Mouse (Mus musculus) limb, embryonic 13.5 days (tissue): Measurements from ENCODE around the gene Tmppe. TPM values are rescaled to one million over a fixed set of nuclear protein-coding genes. Genes with fewer than 3 reads are reported as not detected.
"Not testable (repeated sequence)": the region's sequence is repeated elsewhere in the genome, so short reads cannot be mapped to it uniquely, and the experiment has no call there.

Experiments used
- ATAC-seq: fragments of 200-750 bp; cut with Nextera tagmentation; 2 replicates; pipeline ENCODE4 v1.8.0; 2017; ENCODE audit warnings: low read depth, moderate number of reproducible peaks, moderate TSS enrichment; ENCODE audit not compliant: low FRiP score
- H3K27ac ChIP-seq: fragments of 300-500 bp; sonication (generic); 2 replicates; pipeline ENCODE4 v1.5.1; 2015; ENCODE audit warnings: inconsistent platforms, mild to moderate bottlenecking, moderate library complexity
- H3K27me3 ChIP-seq: fragments of 300-500 bp; sonication (generic); 2 replicates; pipeline ENCODE4 v1.6.1; 2015; ENCODE audit warnings: mild to moderate bottlenecking, inconsistent platforms
- H3K36me3 ChIP-seq: fragments of 300-500 bp; sonication (generic); 2 replicates; pipeline ENCODE4 v1.6.1; 2015; ENCODE audit warnings: inconsistent platforms, mild to moderate bottlenecking, moderate library complexity
- H3K4me1 ChIP-seq: fragments of 300-500 bp; sonication (generic); 2 replicates; pipeline ENCODE4 v1.6.1; 2015; ENCODE audit warnings: inconsistent platforms
- H3K4me2 ChIP-seq: fragments of 300-500 bp; sonication (generic); replicated peaks from 2 replicates; pipeline ENCODE4 v1.6.1; 2015; ENCODE audit warnings: inconsistent platforms, mild to moderate bottlenecking, moderate library complexity
- H3K4me3 ChIP-seq: fragments of 300-500 bp; sonication (generic); 2 replicates; pipeline ENCODE4 v1.5.1; 2015; ENCODE audit warnings: moderate library complexity, mild to moderate bottlenecking, inconsistent platforms
- H3K9ac ChIP-seq: fragments of 300-500 bp; sonication (generic); 2 replicates; pipeline ENCODE4 v1.6.1; 2015; ENCODE audit warnings: mild to moderate bottlenecking, inconsistent platforms
- H3K9me3 ChIP-seq: fragments of 300-500 bp; sonication (generic); 2 replicates; pipeline ENCODE4 v1.6.1; 2016; ENCODE audit warnings: inconsistent platforms
- WGBS: fragments of 180-500 bp; shearing (Covaris S2); methylation state at CpG from one replicate; pipeline ENCODE4 v1.1.7; 2015; 5-methylcytosine and 5-hydroxymethylcytosine counted together
- polyA plus RNA-seq: library from polyadenylated mRNA; unstranded; fragments of >200 nt; fragmentation: Nextera tagmentation; extraction: Ambion mirVana; gene quantifications from 2 replicates; pipeline ENCODE4 v1.2.1, GENCODE M21; 2015

Gene Tmppe
- polyA plus RNA-seq, 1 experiment from 2014 or later = 9.4 TPM

DNA sequence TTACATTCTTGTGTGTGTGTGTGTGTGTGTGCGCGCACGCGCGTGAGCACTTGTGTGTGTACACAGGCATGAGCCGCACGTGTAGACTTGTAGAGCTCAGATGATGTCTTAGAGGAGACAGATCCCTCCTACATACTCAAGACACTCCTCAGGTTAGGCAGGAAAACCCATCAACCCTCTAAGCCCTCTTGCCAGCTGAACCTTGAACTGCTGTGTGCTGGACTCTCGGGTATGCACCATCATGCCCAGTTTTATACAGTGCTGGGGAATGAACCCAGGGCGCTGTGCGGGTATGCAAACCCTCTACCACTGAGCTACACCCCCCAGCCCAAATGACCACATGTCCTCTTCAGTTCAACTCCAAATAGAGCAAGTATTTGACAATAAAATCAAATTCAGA lies 15.7 kb upstream of the Tmppe start:
- H3K4me1 ChIP-seq = peaks cover 20% of the 10 kb centered on the region
- H3K9ac ChIP-seq = no peak overlapping the region
- no peak overlapping the region for H3K4me2 ChIP-seq
- no peaks in the 10 kb centered on the region for H3K9me3 ChIP-seq
- H3K4me3 ChIP-seq = no peak overlapping the region
- WGBS = 95% methylated on average over 10 of the region's 10 CpGs
- no peaks in the 10 kb centered on the region for H3K27me3 ChIP-seq
- H3K36me3 ChIP-seq = peaks cover 39% of the 10 kb centered on the region
- no peak for ATAC-seq
- no peak overlapping the region for H3K27ac ChIP-seq

DNA sequence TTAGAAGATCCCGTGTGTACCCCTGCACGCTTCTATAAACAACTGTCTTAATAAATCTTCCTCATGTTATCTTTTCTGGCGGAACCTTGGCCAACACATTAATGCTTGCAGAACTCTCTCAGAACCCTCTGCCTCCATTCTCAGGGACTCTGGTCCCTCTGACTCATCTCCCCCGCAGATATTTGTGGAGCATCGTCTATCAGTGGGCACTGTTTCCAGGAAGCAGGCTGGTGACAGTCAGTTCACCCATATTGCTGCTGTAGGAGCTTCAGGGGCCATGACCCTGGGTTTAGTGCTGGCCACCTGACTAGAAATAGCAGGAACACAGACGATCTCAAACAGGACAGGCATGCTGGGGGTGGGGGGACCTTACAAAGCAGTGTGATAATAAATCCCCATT lies 13.8 kb upstream of the Tmppe start:
- WGBS = 45% methylated on average over 6 of the region's 6 CpGs
- H3K9me3 ChIP-seq = no peaks in the 10 kb centered on the region
- no peak overlapping the region for H3K27ac ChIP-seq
- no peak overlapping the region for H3K4me3 ChIP-seq
- H3K4me1 ChIP-seq = peaks cover 23% of the 10 kb centered on the region
- no peak overlapping the region for H3K4me2 ChIP-seq
- ATAC-seq = no peak
- H3K9ac ChIP-seq = no peak overlapping the region
- H3K27me3 ChIP-seq = no peaks in the 10 kb centered on the region
- H3K36me3 ChIP-seq = peaks cover 34% of the 10 kb centered on the region

DNA sequence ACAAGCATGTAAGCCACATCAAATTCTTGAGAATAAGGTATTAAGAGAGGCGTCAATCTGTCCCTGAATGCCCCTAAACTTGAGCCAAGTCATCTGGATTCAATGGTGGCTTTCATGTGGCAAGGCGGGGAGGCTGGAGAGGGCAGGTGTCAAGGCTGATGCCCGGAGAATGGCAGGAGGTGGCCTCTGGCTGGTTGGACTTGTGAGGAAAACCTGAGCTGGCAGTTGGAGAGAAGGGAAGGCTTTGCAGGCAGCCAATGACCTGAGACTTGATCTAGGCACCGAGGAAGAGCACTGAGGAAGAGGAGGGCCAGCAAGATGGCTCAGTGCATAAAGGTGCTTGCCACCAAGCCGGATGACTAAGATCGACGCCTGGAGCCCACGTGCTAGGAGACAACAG lies 12.6 kb upstream of the Tmppe start:
- 0 out of 2 replicates have a peak overlapping the region, but pooled peaks have one; percentile 25 for H3K9ac ChIP-seq
- H3K27ac ChIP-seq = 0 out of 2 replicates have a peak overlapping the region, but pooled peaks have one; percentile 94
- WGBS = 80% methylated on average over 8 of the region's 8 CpGs
- ATAC-seq = no peak
- peaks cover 23% of the 10 kb centered on the region for H3K36me3 ChIP-seq
- H3K4me2 ChIP-seq = peak overlapping the region; percentile 71
- H3K27me3 ChIP-seq = no peaks in the 10 kb centered on the region
- H3K4me3 ChIP-seq = no peak overlapping the region
- peaks cover 23% of the 10 kb centered on the region for H3K4me1 ChIP-seq
- no peaks in the 10 kb centered on the region for H3K9me3 ChIP-seq

DNA sequence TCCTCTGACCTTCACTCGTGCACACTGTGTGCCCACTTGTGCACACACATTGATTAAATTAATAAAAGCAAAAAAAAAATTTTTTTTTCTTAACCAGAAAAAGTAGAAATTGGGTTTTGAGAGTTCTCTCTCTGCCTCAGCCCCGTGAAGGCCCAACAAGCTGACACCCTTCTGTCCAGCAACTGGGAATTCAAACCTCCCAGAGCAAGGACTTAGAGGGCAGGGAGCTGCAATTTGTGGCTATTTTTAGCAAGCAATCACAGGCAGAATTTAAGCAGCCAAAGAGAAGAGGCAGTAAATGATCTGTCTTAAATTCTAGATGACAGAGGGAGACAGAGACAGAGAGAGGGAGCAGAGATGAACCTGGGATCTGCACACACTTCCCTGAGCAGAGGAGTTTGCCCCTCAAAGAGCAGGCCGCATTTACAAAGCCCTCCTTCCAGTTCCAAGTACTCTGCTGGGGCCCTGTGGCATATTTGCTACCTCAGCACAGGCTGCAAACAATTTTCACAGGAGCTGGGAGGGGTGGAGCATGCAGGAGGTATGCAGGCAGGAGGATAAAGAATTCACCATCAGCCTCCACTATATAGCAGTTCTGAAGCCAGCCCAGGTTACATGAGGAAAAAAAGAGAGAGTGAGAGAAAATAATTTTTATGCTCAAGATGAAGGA lies 12.1 kb upstream of the Tmppe start:
- WGBS = 62% methylated on average over 3 of the region's 3 CpGs
- peak overlapping the region; percentile 72 for H3K4me3 ChIP-seq
- peak overlapping the region; percentile 71 for H3K4me2 ChIP-seq
- H3K9ac ChIP-seq = peak overlapping the region; percentile 45; the same call in 1 of the 2 replicates
- H3K27ac ChIP-seq = peak overlapping the region; percentile 94; the same call in 1 of the 2 replicates
- no peaks in the 10 kb centered on the region for H3K27me3 ChIP-seq
- H3K36me3 ChIP-seq = peaks cover 20% of the 10 kb centered on the region
- no peak for ATAC-seq
- no peaks in the 10 kb centered on the region for H3K9me3 ChIP-seq
- H3K4me1 ChIP-seq = peaks cover 23% of the 10 kb centered on the region

DNA sequence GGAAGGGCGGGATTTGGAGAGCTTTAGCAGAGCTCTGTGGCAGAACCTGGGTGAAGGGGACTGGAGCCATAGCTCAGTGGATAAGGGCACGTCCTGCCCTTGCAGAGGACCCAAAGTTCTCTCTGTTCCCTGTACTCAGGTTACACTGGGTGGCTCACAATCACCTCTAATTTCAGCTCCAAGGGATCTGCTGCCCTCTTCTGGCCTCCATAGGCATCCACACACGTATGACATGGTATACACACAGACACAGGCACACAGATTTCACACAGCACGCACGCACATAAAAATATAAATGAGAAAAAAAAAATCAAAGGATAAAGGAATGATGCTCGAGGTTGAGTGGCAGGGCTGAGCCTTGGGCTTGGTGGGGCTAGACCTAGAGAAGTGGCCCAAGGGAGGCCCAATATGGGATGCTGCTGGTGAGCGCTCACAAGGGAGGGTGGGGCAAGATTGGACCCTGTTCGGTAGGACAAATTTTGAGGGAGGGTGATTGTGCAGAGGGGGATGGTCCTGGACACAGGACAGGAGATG lies 11.5 kb upstream of the Tmppe start:
- ATAC-seq = peak; percentile 2
- 74% methylated on average over 8 of the region's 8 CpGs for WGBS
- no peak overlapping the region for H3K9ac ChIP-seq

DNA sequence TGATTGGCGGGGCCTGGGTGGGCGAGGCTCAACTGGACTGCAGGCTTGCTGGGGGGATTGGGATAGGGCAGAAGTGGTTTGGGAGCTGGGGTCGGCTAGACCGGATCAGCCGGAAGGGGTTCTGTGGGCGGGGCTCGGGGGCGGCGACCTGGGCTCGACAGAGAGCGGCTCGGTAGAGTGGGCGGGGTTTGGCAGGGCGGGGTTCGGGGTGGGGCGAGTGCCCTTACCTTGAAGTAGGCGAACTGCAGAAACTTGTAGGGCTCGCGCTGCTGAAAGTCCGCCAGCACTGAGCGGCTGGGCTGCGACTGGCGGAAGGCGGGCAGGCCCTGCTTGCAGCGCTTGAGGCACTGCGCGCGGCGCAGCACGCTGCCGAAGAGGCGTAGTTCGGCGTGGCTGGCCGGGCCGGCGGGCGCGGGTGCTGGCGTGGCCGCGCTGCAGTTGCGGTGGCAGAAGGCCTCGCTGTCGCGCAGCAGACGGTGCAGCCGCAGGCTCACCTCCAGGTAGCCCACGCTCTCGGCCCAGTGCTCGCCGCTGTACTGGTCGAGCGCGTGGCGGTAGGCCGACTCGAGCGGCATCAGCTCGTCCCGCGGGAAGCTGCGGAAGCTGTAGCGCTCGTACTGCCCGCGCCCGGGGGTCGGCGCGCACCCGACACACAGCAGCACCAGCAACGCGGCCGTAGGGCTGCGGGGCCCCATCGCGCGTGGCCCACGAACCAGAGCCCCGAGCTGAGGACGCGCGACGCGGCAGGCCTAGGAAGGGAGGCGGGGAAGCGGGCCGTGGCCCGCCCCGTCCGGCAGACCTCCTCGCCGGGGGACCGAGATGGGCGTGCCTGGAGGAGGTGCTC lies 10.8 kb upstream of the Tmppe start, which contains the start of gene Crtap:
Gene Crtap (minus strand): TSS at position 771 of the 844 bp plus-strand sequence.
- ATAC-seq = peak; percentile 82
- H3K27ac ChIP-seq = peak within 1 kb of the TSS; percentile 94
- H3K36me3 ChIP-seq = peaks cover 7% of the 10 kb centered on the region
- H3K4me2 ChIP-seq = peak within 1 kb of the TSS; percentile 71
- H3K4me1 ChIP-seq = peaks cover 23% of the 10 kb centered on the region
- peak within 1 kb of the TSS; percentile 72 for H3K4me3 ChIP-seq
- H3K27me3 ChIP-seq = no peaks in the 10 kb centered on the region
- H3K9ac ChIP-seq = peak within 1 kb of the TSS; percentile 94
- no peaks in the 10 kb centered on the region for H3K9me3 ChIP-seq
- WGBS = 1% methylated on average over 92 of the region's 96 CpGs

More for the DNA sequence above, 11.5 kb upstream of the Tmppe start:
- H3K4me2 ChIP-seq = peak overlapping the region; percentile 71
- H3K36me3 ChIP-seq = peaks cover 14% of the 10 kb centered on the region
- H3K4me1 ChIP-seq = peaks cover 23% of the 10 kb centered on the region
- peak overlapping the region; percentile 72 for H3K4me3 ChIP-seq
- no peaks in the 10 kb centered on the region for H3K27me3 ChIP-seq
- H3K9me3 ChIP-seq = no peaks in the 10 kb centered on the region
- peak overlapping the region; percentile 94; the same call in 1 of the 2 replicates for H3K27ac ChIP-seq

DNA sequence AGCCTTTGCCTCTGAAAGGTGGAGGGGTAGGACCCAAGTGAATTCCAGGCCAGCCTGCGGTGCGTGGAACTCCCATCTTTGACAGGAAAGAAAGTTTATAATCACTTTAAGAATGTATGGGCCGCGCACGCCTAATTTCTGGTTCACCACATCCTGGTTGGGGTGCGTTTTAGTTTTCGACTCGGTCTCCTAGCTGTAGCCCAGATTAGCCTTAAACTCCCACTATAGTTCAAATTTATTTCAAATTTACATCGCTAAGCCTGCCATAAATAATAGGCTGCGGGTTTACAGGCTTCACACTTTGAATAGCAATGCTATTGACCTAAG lies 10.2 kb upstream of the Tmppe start:
- H3K27ac ChIP-seq = peak overlapping the region; percentile 94
- peak overlapping the region; percentile 94 for H3K9ac ChIP-seq
- WGBS = 3% methylated on average over 10 of the region's 10 CpGs
- no peaks in the 10 kb centered on the region for H3K9me3 ChIP-seq
- ATAC-seq = no peak
- H3K4me3 ChIP-seq = peak overlapping the region; percentile 72
- peak overlapping the region; percentile 71 for H3K4me2 ChIP-seq
- peaks cover 23% of the 10 kb centered on the region for H3K4me1 ChIP-seq
- H3K36me3 ChIP-seq = peaks cover 2% of the 10 kb centered on the region; the same call in 1 of the 2 replicates
- no peaks in the 10 kb centered on the region for H3K27me3 ChIP-seq

DNA sequence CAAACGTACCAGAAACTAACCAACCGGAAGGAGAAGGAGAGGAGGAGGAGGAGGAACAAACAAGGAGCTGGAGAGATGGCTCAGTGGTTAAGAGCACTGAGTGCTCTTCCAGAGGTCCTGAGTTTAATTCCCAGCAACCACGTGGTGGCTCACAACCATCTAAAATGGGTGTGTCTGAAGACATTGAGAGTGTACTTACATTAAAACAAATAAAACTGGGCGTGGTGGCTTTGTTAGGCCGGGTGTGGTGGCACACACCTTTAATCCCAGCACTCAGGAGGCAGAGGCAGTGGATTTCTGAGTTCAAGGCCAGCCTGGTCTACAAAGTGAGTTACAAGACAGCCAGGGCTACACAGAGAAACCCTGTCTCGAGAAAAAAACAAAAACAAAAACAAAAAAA lies 6.8 kb upstream of the Tmppe start:
- H3K27me3 ChIP-seq, H3K4me1 ChIP-seq, H3K27ac ChIP-seq, H3K9ac ChIP-seq, H3K9me3 ChIP-seq, ATAC-seq, H3K36me3 ChIP-seq, H3K4me3 ChIP-seq, H3K4me2 ChIP-seq: not testable (repeated sequence)
- 73% methylated on average over 6 of the region's 6 CpGs for WGBS

DNA sequence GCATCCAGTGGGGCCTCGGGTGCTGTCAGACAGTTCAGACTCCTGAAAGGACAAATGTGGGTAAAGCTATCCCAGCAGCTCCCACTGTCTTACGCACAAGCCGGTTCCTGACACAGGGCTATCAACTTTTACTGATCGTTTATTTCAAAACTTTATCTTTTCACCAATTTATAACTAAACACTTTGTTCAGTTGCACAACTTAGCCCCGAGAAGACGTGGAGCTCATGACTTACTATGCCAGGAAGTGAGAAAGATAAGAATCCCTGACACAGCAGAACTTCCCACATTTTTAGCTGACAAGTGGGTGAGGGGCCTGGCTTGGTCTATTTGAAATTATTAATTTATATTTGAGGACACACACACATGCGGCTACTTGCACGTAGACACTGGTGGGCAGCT lies 6.2 kb upstream of the Tmppe start:
- H3K9me3 ChIP-seq = no peaks in the 10 kb centered on the region
- H3K36me3 ChIP-seq = no peaks in the 10 kb centered on the region
- ATAC-seq = no peak
- H3K27me3 ChIP-seq = no peaks in the 10 kb centered on the region
- 89% methylated on average over 8 of the region's 8 CpGs for WGBS
- no peak overlapping the region for H3K4me2 ChIP-seq
- no peak overlapping the region for H3K9ac ChIP-seq
- no peak overlapping the region for H3K4me3 ChIP-seq
- no peak overlapping the region for H3K27ac ChIP-seq
- H3K4me1 ChIP-seq = peaks cover 4% of the 10 kb centered on the region; the same call in 1 of the 2 replicates

DNA sequence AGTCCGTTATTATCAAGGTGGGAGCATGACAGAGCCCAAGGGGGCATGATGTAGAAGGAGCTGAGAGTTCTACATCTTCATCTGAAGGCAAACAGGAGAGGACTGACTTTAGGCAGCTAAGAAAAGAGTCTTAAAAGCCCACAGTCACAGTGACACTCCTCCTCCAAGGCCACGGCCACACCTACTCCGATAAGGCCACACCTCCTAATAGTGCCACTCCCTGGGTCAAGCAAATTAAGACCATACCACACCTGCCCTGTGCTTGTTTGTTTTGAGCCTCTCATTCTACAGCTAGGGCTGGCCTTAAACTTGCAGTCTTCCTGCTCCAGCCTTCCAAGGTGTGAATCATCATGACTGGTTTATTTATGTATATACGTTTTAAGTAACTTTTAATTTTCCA lies 5.6 kb upstream of the Tmppe start:
- WGBS = 77% methylated on average over 4 of the region's 4 CpGs
- no peak overlapping the region for H3K4me3 ChIP-seq
- ATAC-seq = no peak

DNA sequence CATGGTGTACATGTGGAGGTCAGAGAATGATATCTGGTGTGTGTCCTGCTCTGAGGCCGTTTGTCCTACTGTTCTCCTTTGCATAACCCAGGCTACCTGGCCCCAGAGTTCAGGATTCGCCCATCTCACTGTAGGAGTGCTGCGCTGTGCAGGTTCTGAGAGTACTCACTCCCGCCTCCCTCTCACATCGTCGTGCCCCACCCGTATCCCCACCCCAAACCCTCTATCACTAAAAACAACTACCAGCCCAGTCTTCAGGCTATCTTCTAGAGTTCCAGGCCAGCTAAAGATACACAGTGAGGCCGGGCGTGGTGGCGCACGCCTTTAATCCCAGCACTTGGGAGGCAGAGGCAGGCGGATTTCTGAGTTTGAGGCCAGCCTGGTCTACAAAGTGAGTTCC lies 1.2 kb upstream of the Tmppe start:
- no peak overlapping the region for H3K4me3 ChIP-seq
- no peak overlapping the region for H3K4me2 ChIP-seq
- no peak overlapping the region for H3K27ac ChIP-seq
- peaks cover 13% of the 10 kb centered on the region for H3K4me1 ChIP-seq
- no peak overlapping the region for H3K9ac ChIP-seq
- peaks cover 9% of the 10 kb centered on the region for H3K36me3 ChIP-seq
- no peaks in the 10 kb centered on the region for H3K9me3 ChIP-seq
- ATAC-seq = no peak
- 92% methylated on average over 12 of the region's 12 CpGs for WGBS
- H3K27me3 ChIP-seq = no peaks in the 10 kb centered on the region

More for the DNA sequence above, 5.6 kb upstream of the Tmppe start:
- Histone ChIP-seq H3K36me3 (no peaks in the 10 kb centered on the region), H3K27me3 (no peaks in the 10 kb centered on the region), H3K27ac (no peak overlapping the region), H3K4me2 (no peak overlapping the region), H3K9me3 (no peaks in the 10 kb centered on the region), H3K4me1 (peaks cover 4% of the 10 kb centered on the region), H3K9ac (no peak overlapping the region)

DNA sequence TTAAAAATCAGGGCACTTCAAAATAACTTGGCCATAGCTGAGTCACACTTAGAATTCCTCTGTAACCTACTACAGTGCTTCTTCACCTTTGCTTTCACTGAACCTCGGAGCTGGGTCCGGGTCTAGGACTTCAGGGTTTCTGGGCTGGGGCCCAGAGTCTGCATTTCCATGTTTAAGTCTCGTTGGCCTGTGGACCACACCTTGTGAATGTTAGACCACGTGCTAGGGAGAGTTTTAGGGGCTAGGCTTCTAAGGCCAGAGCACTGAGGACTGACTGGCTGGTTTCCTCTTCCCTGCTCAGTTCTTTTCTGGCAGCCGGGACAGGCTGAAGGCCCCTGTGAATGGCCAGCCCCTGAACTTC lies 337 bp upstream of the Tmppe start:
- 18% methylated on average over 5 of the region's 5 CpGs for WGBS
- peak overlapping the region; percentile 93 for H3K27ac ChIP-seq
- H3K36me3 ChIP-seq = peaks cover 18% of the 10 kb centered on the region
- peak overlapping the region; percentile 82 for H3K4me2 ChIP-seq
- peak; percentile 46 for ATAC-seq
- H3K9ac ChIP-seq = peak overlapping the region; percentile 81
- H3K4me1 ChIP-seq = peaks cover 13% of the 10 kb centered on the region
- H3K4me3 ChIP-seq = peak overlapping the region; percentile 88
- H3K27me3 ChIP-seq = no peaks in the 10 kb centered on the region
- H3K9me3 ChIP-seq = no peaks in the 10 kb centered on the region
